Mouse (Mus musculus) kidney, postnatal 0 days (tissue): ENCODE measurements around the gene Gm28051. TPM values are rescaled to one million over a fixed set of nuclear protein-coding genes. Genes with fewer than 3 reads are reported as not detected.
A peak's percentile ranks its signal among the peaks of the same experiment; 100 is the strongest.

ENCODE experiments used
- ATAC-seq: fragments of 200-750 bp; cut with Nextera tagmentation; replicated peaks from 2 replicates; pipeline ENCODE4 v1.8.0; 2017; ENCODE audit warnings: low read depth, moderate number of reproducible peaks, moderate TSS enrichment, moderate library complexity; ENCODE audit not compliant: low FRiP score
- DNase-seq: peaks from one replicate; pipeline ENCODE4 v3.0.0-alpha.2; 2016; ENCODE audit warnings: low spot score
- H3K27ac ChIP-seq: fragments of 300-500 bp; sonication (generic); 2 replicates; pipeline ENCODE4 v1.5.1; 2014; ENCODE audit warnings: mild to moderate bottlenecking
- H3K27me3 ChIP-seq: fragments of 300-500 bp; sonication (generic); 2 replicates; pipeline ENCODE4 v1.6.1; 2014; ENCODE audit warnings: low read length, mixed read lengths; ENCODE audit not compliant: insufficient read depth
- H3K36me3 ChIP-seq: fragments of 300-500 bp; sonication (generic); 2 replicates; pipeline ENCODE4 v1.6.1; 2014; ENCODE audit warnings: low read length, mixed read lengths; ENCODE audit not compliant: insufficient read depth
- H3K4me1 ChIP-seq: fragments of 300-500 bp; sonication (generic); replicated peaks from 2 replicates; pipeline ENCODE4 v1.6.1; 2014; ENCODE audit warnings: antibody characterized with exemption, low read length, mixed read lengths; ENCODE audit not compliant: insufficient read depth
- H3K4me2 ChIP-seq: fragments of 300-500 bp; sonication (generic); 2 replicates; pipeline ENCODE4 v1.6.1; 2014; ENCODE audit warnings: mild to moderate bottlenecking, low read length, moderate library complexity, mixed read lengths
- H3K4me3 ChIP-seq: fragments of 300-500 bp; sonication (generic); replicated peaks from 2 replicates; pipeline ENCODE4 v1.5.1; 2014; ENCODE audit warnings: low read depth, low read length
- H3K9ac ChIP-seq: fragments of 300-500 bp; sonication (generic); 2 replicates; pipeline ENCODE4 v1.6.1; 2014; ENCODE audit warnings: low read depth, low read length
- H3K9me3 ChIP-seq: fragments of 300-500 bp; sonication (generic); replicated peaks from 2 replicates; pipeline ENCODE4 v1.6.1; 2016; ENCODE audit warnings: low read length, inconsistent platforms, mixed read lengths
- CTCF ChIP-seq: IDR thresholded peaks from 2 replicates; pipeline ENCODE4 v1.5.1; 2016; ENCODE audit warnings: antibody characterized with exemption, low read depth, mild to moderate bottlenecking, moderate library complexity
- WGBS: fragments of 180-500 bp; shearing (Covaris S2); extraction: QIAGEN DNeasy Blood & Tissue Kit; methylation state at CpG from one replicate; pipeline ENCODE4 v1.1.7; 2014; 5-methylcytosine and 5-hydroxymethylcytosine counted together
- polyA plus RNA-seq: library from polyadenylated mRNA; unstranded; fragments of >200 nt; fragmentation: Nextera tagmentation; extraction: Ambion mirVana; gene quantifications from 2 replicates; pipeline ENCODE4 v1.2.1, GENCODE M21; 2015

Gm28051 gene
- polyA plus RNA-seq, 1 experiment from 2014 or later = not detected

DNA sequence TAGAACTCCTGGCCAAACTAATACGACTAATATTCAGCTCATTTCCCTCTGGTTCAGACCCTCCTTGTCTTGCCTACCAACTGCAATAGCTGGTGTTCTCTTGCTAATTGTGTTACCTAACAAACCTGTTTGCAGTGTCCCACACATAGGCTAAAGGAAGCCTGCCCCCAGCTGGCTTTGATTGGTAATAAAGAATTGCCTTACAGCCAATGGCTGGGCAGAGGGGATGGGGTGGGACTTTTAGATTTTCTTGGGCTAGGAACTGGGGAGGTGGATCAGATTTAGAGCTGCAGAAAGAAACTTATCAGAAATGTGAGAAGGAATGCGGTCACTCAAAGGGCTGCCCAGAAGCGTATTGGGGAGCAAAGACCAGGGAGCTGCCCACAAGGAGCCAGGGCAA is 21.9 kb upstream of the Gm28051 start:
- peak; percentile 30 for DNase-seq
- Histone ChIP-seq H3K9me3 (no peaks in the 10 kb centered on the region), H3K9ac (no peak overlapping the region), H3K36me3 (peaks cover 17% of the 10 kb centered on the region; the same call in 1 of the 2 replicates), H3K27me3 (no peaks in the 10 kb centered on the region), H3K4me3 (no peak overlapping the region), H3K27ac (no peak overlapping the region), H3K4me1 (no peaks in the 10 kb centered on the region), H3K4me2 (no peak overlapping the region)
- no peak; the same call in 1 of the 2 replicates for ATAC-seq
- peak; percentile 59 for TF ChIP-seq CTCF
- 41% methylated on average over 3 of the region's 3 CpGs for WGBS

DNA sequence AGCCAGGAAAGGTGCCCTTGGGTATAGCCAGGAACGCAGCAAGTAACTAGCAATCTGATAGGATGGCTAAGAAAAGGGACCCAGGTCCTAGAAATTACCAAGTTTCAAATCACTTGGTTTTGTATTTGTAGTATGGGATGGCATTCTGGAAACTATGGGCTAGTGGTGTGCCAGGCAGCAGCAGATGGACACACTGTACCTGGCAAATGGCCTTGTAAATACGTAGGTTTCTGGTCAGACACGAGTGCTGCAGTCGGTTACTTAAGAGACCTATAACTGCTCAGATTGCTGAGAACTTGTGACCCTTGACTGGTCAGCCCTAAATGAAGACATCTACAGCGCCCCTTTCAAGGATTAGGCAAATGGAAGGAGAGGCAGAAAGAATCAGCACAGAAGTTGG is 20.6 kb upstream of the Gm28051 start:
- Histone ChIP-seq H3K27me3 (no peaks in the 10 kb centered on the region), H3K27ac (no peak overlapping the region), H3K9ac (no peak overlapping the region), H3K36me3 (peaks cover 20% of the 10 kb centered on the region), H3K4me2 (no peak overlapping the region), H3K9me3 (no peaks in the 10 kb centered on the region), H3K4me1 (no peaks in the 10 kb centered on the region), H3K4me3 (no peak overlapping the region)
- ATAC-seq (no peak), DNase-seq (no peak)
- 78% methylated on average over 5 of the region's 5 CpGs for WGBS
- no peak for TF ChIP-seq CTCF

DNA sequence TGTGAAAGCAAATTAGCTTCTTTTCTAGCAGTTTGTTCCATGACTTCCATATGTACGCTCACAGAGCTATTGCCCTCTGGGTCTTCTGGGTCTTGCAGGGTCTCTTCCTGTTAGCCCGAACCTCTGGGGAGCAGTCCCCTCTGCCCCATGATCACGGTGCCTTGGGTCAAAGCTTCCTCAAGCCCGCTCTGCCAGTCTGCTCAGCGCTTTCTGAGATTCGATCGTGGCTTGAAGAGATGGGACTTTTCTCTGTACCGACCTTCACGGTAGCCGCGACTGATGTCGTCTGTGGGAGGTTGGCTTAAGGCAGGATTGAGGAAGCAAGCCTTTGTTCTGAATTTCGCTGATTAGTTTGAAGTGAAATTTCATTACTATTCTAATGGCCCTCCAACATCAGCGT is 18.5 kb upstream of the Gm28051 start:
- no peak overlapping the region for H3K27ac ChIP-seq
- no peak for ATAC-seq
- 92% methylated on average over 14 of the region's 14 CpGs for WGBS
- H3K4me2 ChIP-seq = no peak overlapping the region
- H3K27me3 ChIP-seq = no peaks in the 10 kb centered on the region
- H3K9ac ChIP-seq = no peak overlapping the region
- TF ChIP-seq CTCF = no peak
- H3K36me3 ChIP-seq = peaks cover 33% of the 10 kb centered on the region
- DNase-seq = no peak
- no peaks in the 10 kb centered on the region for H3K4me1 ChIP-seq
- no peak overlapping the region for H3K4me3 ChIP-seq
- no peaks in the 10 kb centered on the region for H3K9me3 ChIP-seq

DNA sequence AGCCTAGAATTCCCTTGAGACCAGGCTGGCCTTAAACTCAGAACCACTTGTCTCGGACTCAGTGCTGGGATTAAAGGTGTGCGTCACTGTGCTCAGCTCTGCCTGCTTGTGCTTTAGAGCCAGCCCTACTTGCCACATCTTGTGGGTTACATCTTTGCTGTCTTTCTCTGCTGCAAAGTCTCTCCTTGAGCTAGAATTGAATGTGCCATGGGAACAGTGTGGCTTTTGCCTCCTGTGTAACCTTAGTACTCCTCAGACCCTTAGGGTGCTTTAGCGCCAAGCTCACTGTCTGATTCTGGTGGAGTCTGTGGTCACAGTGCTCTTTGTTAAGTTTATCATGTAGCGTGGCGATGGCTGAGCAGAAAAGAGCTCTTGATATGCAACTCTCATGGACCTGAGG is 15.1 kb upstream of the Gm28051 start:
- Histone ChIP-seq H3K27me3 (no peaks in the 10 kb centered on the region), H3K4me3 (no peak overlapping the region), H3K36me3 (peaks cover 64% of the 10 kb centered on the region), H3K4me1 (no peaks in the 10 kb centered on the region), H3K9me3 (no peaks in the 10 kb centered on the region), H3K4me2 (no peak overlapping the region), H3K9ac (no peak overlapping the region), H3K27ac (no peak overlapping the region)
- ATAC-seq (no peak), DNase-seq (no peak)
- WGBS = 96% methylated on average over 5 of the region's 5 CpGs
- TF ChIP-seq CTCF = no peak

DNA sequence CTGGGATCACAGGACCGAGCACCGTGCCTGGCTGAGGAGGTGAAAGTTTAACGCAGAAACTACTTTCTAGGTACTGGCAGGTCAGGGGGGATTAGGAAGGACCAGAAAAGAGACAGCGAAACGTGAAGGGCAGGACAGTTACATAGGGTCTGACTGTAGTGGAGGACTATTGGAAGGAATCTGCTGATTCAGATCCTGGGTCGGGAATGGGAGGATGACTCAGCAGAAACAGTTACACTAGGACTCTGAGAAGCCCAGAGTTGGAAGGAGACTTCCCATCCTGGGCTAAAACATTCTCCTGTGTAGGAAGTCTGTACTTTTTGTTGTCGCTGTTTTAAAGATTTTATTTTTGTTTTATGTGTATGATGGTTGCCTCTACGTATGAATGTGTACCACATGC is 14.0 kb upstream of the Gm28051 start:
- no peak overlapping the region for H3K27ac ChIP-seq
- 95% methylated on average over 8 of the region's 8 CpGs for WGBS
- H3K4me2 ChIP-seq = no peak overlapping the region
- no peak overlapping the region for H3K9ac ChIP-seq
- no peak for DNase-seq
- TF ChIP-seq CTCF = no peak
- H3K4me1 ChIP-seq = no peaks in the 10 kb centered on the region
- peaks cover 65% of the 10 kb centered on the region for H3K36me3 ChIP-seq
- H3K27me3 ChIP-seq = no peaks in the 10 kb centered on the region
- no peaks in the 10 kb centered on the region for H3K9me3 ChIP-seq
- no peak overlapping the region for H3K4me3 ChIP-seq
- ATAC-seq = no peak

DNA sequence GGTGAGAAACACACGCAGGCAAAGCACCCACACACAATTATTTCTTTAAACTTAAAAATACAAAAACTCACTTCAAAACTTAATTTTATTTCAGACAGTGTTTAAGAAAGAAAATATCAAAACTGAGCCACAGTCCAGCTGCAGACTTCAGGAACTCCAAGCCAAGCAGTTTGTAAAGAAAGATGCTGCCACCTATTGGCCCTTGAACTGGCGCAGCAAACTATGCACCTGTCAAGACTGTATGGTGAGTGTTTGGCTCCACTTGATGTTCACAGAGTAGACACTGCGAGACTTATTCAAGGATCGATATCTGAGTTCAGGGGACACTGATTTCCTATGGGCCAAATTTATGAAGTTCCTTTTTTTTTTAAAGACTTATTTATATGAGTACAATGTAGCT is 11.4 kb upstream of the Gm28051 start:
- H3K36me3 ChIP-seq = peaks cover 69% of the 10 kb centered on the region
- peak; percentile 58 for TF ChIP-seq CTCF

DNA sequence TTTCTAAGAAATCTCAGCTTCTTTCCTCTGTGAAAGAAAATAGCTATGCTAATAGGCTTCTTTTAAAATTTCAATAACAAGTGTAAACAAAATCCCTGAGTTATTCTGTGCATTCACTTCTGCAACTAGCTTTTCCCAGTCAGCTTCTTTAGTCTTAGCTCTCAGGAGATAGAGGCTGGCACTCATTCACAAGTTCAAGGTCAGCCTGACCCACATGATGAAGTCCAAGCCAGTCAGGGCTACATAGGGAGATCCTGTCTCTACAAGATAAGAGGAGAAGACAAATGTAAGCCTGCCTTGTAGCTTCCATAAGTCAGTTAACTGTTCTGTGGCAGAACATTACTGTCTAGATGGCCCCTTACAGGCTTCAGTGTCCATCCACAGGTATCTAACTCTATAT is 6.1 kb upstream of the Gm28051 start:
- no peak for TF ChIP-seq CTCF
- peaks cover 31% of the 10 kb centered on the region for H3K36me3 ChIP-seq
- H3K4me1 ChIP-seq = peaks cover 5% of the 10 kb centered on the region
- no peak for ATAC-seq
- no peak overlapping the region for H3K4me3 ChIP-seq
- H3K27me3 ChIP-seq = no peaks in the 10 kb centered on the region
- no peak overlapping the region for H3K27ac ChIP-seq
- no peak for DNase-seq
- no peak overlapping the region for H3K4me2 ChIP-seq
- no peaks in the 10 kb centered on the region for H3K9me3 ChIP-seq
- H3K9ac ChIP-seq = no peak overlapping the region

More for the DNA sequence above, 11.4 kb upstream of the Gm28051 start:
- H3K4me3 ChIP-seq = no peak overlapping the region
- no peak overlapping the region for H3K9ac ChIP-seq
- no peaks in the 10 kb centered on the region for H3K4me1 ChIP-seq
- no peak overlapping the region for H3K27ac ChIP-seq
- WGBS = 92% methylated on average over 4 of the region's 4 CpGs
- ATAC-seq (no peak), DNase-seq (no peak)
- H3K4me2 ChIP-seq = no peak overlapping the region
- H3K27me3 ChIP-seq = no peaks in the 10 kb centered on the region
- no peaks in the 10 kb centered on the region for H3K9me3 ChIP-seq
